Mouse (Mus musculus): Measurements from ENCODE around the gene Podxl2. TPM values are rescaled to one million over a fixed set of nuclear protein-coding genes. Genes with fewer than 3 reads are reported as not detected.

Gene Podxl2
- total RNA-seq, 2 experiments from 2014 or later, result 212 to 229 TPM

DNA sequence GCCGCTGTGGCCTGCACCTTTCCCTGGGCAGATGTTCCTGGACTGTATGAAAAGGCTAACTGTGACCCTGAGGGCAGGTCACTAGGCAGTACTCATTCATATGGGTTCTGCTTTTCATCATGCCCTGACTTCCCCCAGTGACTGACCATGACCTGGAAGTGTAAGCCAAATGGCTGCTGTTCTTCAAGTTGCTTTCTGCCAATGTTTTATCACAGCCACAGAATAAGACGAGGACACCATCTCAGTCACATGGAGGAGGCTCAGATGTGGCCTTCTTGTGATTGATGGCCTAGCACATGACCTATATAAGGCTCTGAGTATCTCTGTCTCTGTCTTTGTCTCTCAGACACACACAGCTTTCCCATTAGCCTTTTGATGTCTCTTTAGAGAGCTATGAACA is 27.3 kb downstream of the Podxl2 start:
- DNase-seq (ENCODE audit: low spot score in 2 of 2), result no peak

DNA sequence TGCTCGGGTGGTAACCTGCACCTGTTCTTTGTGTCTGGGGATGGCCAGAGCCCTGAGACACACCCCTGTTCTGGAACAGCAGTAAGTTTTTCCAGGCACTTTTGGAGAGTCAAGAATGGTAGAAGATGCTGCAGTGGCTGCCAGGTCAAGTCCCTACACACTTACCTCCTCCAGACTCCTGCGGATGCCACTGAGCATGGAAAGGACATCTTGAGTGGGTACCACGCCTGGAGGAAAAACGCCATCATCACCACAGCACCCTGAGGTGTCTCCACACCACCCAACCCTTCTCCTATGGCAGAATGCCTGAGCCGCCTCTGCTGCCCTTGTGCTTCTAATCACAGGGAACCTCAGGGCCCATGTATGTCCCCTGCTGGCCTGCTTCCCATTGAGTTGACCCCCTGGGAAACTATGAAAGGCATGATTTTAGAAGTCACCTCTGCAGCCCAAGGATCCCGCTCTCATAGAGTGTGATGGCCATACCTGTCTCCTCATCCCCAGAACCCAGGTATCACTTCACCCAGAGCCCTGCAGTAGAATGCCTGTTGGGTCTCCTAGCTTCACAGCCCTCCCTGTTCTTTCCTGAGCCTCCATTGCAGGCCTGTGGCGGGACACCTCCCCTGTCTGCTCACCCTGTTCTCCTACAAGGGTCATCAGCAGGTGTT is 29.8 kb downstream of the Podxl2 start:
- no peak for DNase-seq (ENCODE audit: low spot score in 2 of 2)

DNA sequence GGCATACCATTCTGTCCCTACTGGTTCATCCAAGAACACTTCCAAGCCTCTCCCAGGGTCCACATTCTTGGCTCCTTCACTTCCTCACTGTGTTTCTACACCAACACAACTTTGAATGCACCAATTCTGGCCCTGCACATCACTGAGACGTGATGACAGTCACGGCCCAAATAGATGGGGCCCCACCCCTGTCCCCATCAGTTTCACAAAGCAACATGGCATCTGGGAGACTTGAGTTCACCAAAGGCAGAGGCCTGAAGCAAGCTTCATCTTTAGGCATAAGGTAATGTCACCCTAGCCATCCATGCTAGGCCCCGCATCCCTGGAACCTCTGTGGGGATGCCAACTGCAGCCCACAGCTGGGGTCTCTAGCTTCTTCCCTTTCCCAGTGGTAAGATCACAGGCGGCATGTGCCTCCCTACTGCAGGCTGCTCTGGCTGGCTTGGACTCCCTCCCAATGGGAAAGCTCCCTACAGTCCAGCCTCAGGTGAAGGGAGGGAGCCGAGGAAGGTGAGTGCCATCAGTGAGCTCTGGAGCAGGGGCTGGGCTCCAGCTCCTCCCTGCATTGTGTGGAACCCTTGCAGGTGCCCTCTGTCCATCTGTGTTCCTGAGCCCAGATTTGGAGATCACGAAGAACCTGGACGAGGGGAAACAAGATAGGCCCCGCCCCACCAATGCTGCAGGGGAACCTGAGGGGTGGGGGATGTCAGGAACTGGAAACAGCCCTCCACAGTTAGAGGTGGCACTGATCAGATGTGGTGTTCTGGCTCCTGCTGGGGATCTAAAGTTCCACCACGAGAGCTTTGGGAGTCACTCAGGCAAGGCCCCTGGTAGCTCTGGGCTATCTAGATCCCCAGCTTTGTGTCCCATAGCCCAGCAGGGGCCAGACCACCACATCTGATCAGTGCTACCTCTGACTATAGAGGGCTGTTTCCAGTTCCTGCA is 30.8 kb downstream of the Podxl2 start:
- no peak for DNase-seq (ENCODE audit: low spot score in 2 of 2)

DNA sequence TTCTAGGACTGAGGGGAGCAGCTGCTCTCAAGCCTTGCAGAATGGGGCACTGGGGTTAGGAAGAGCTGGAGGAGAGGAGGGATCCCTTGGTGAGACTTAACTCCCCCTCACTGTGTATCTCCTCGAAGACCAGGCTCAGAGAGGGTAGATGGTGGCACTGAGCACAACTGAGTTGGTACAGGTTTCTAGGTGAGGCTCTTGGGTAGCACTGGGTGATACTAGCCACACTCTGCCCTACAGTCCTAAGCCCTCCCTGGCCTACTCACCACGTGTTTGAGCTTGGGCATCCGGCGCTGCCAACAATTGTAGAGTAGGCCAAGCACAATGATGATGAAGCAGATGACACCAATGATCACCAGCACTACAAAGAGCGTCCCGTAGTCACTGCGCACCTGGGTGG is 31.6 kb downstream of the Podxl2 start:
- DNase-seq (ENCODE audit: low spot score in 2 of 2), result no peak

DNA sequence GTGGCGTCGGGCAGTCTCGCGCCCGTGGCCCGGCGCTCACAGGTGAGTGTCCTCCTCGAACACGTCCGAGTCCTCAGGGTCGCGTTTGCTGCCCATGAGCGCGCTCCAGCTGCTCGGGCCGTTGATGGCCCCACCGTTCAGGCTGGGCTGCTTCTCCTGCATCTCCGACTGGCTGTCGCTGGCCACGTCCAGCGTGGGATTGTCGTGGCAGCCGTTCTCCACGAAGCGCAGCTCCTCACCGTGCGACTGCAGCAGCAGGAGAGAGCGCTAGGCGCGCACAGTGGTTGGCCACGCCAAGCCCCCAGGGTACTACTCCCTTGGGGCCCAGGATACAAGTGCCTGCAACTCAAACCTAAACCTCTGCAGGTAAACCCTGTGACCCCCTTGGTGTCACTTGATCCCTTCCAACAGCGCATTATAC is 32.1 kb downstream of the Podxl2 start:
- peak; percentile 54 to 65 for DNase-seq (ENCODE audit: low spot score in 2 of 2)

DNA sequence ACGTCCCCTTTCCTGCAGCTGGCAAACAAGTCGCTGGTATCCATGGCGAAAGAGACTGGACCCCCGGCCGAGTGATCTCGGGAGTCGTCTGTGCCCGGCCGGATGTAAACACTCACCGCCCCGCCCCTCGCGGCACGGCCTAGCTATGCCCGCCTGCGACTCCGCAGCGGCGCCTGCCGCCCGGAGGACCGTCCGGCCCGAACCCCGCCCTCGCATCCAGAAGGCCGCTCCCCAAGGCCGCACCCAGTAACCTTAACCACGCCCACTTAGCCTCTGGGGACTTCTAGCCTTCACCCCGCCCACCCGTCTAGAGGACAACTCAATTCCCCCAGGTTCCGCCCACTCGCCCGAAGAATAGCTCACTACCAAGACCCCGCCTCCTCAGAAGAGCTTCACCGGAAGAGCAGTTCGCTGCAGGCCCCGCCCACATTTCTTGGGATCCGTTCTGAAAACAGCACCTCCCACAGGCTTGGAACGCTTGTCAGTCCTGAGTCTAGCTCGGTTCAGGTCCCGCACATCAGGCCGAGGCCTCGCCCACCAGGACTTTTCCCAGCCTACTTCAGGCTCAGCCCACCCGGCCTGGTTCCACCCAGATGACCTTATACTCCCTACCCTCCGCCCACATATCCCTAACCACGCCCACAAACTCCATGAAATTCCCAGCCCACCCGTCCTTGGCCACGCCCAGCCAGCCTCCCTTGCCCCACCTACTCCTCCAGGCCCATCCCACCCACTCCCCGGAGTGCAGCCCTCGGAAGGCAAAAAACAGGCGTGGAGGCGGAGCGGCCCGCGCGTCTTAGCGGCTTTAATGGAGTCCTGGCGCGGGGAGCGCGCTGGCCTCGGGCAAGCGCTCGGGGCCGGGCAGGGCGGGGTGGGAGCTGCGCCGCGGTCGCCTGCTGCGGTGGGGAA is 32.8 kb downstream of the Podxl2 start, which contains the start of gene Abtb1:
Gene Abtb1 (minus strand): TSS at position 204 of the 909 bp plus-strand sequence.
- DNase-seq (ENCODE audit: low spot score in 2 of 2), result peak; percentile 97 to 99

DNA sequence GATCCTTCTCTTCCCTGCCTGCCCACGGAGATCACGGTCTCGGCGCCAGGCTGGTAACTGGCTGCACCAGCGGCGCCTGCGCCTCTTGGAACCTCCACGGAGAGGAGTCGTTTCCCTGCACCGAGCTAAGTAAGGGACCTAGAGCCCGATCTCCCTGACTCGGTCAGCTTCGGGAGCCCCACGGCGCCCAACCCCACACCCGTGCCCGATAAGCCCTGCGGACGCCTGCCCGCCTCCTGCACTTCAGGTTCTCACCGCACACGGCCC is 33.4 kb downstream of the Podxl2 start:
- no peak for DNase-seq (ENCODE audit: low spot score in 2 of 2)

DNA sequence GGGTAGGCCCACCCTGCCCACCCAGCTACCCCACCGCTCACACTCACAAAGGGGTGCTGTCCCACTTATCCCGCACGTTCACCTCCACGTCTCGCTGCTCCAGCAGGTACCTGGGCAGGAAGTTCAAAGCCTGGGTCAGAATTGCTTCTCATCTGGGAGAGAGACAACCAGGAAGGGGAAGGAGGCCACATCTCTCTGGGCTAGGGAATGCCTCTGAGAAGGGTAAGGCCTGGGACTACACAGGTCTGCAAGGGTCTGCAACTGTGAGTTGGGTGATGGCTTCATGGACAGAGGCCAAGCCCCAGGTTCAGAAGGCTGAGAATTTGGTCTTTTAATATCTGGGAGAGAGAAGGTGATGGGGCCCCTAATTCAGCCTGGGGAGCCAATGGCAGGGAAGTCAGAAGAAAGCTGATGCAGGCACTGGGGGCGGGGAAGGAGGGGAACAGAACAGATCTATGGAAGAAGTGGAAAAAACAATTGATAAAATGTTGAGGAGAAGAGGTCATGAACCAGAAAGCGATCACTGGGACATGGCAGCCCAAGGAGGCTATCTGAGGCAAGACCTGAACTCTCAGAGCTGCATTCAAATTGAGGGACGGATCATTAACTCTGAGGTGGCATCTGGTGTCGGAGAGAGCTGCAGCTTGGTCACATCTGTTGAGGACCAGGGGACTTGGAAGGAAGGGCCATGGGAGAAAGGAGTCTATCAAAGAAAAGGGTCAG is 33.9 kb downstream of the Podxl2 start:
- no peak for DNase-seq (ENCODE audit: low spot score in 2 of 2)

DNA sequence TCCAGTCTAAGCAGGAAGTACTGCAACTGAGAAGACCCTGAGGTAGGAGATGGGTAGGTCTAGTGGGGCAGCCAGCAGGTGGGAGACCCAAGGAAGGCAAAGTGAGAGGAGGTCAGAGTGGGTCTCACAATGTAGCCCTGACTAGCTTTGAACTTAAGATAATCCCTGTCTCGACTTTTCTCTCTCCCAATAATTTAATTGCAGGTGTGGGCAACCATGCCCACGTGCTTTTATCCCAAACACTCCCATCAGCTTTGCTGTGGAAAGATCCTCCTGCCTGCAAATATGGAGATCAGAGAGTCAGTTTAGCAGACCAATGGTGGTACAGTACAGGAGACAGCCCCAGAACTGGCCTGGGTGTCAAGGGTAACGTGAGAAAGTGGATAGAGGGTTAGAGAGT is 34.6 kb downstream of the Podxl2 start:
- no peak for DNase-seq (ENCODE audit: low spot score in 2 of 2)

DNA sequence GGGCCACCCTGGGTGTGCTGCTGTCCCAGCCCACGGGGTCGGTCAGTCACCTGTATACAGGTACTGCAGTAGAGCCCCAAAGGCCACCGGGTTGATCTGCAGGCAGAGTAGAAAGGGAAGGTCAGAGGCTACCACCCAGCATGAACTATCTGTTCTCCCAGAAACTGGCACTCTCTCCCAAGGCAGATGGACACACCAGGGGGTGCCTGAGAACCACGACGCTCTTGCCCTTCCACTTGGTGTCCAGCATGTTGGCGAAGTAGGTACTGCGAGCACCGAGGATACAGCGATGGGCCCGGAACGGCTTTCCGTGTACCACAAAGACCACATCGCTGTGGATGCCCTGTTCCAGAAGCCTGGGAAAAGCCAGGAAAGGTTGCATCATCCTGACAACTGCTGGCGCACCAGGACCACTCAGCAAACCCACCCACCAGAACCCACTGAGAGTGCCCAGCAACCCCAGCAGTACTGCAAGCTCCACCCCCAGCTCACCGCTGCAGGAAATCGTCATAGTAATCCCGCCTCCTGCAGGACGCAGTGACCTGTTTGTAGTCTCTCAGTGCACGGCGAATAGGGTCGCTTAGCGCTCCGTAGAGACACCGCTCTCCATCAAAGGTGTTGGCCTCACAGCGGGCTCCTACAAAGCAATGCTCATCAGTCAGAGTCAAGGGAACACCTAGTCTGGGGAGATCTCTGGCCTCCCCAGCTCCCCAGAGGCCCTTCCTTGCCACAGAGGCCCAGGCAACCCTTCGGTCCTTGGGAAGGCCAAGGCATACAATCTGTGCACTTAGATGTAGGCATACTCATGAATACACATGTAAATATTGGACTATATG is 35.5 kb downstream of the Podxl2 start:
- DNase-seq (ENCODE audit: low spot score in 2 of 2), result no peak

DNA sequence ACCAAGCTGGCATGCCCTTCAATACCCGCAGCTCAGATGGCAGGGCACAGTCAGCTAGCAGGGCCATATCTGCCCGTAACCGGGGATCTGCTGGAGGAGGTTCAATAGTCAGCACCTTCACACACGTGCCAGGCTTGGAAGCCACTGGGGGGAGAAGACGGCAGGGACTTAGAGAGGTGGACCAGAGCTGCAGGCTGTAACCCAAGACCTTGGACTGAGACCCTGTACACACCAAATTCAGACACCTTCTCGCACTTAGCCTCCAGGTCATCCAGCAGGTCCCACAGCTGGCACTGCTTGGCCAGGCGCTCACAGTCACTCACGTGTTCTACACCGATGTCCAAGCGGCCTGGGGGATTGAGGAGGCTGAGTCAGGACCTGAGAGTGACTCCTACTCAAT is 36.2 kb downstream of the Podxl2 start:
- DNase-seq (ENCODE audit: low spot score in 2 of 2), result no peak

DNA sequence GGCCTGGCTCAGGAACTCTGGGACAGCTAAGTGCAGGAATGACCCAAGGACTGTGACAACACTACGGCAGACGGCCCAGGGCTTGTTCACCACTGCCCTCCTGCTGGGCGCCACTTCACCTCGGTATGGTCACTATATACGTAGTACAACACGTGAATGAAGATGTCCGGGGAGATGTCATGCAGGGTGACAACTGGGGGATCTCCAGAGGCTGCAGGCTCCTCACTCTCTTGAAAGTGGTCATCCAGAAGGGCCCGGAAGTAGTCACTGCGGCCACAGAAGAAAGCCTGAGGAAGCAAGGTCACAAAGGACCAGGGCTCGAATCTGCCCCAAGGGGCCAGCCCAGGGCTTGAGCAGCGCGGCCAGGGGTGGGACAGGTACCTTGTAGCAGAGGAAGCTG is 36.8 kb downstream of the Podxl2 start:
- DNase-seq (ENCODE audit: low spot score in 2 of 2), result no peak

DNA sequence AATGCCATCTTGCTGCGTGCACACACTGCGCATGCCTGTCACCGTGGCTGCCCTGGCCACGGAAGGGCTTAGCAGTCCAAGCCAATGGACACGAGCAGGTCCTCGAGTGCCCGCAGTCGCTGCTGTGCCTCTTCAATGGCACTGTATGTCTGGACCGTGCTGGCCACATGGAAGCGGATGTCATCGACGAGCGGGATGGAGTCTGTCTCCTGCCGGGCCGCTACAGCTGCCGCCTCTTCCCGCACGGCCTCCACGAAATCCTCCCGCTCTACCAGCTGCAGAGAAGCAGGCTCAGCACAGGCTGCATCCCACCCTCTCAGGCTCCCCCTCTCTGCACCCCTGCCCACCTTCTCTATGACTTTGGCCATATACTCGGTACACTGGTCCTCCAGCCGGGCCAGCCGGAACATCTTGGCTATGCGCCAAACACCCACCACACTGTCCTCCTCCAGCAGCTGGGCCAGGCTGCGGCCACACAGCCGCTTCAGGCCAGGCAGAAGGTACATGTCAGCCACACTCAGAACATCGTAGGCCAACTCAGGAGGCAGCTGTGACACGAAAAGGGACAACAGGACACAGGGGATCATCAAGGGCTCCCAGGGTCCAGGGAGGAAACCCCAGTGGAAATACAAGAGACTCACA is 38.5 kb downstream of the Podxl2 start:
- DNase-seq (ENCODE audit: low spot score in 2 of 2), result no peak

DNA sequence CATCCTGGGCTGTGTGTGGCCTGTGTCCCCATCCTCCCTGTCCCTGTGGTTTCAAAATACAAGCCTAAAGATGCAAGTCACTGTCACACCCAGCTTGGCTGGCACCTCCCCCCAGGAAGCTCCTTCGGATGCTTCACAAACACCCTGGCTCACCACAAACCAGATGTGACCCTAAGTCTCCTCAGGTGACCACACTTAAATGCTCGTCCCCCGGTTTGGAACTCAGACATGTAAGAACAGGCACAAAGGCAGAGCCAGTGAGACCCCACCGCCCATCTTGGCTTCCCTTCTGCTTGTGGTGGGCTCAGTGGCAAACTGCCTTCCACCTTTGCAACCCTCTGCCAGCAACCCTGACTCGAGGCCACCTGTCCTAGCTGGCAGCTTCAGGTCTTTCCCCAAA is 39.8 kb downstream of the Podxl2 start:
- no peak for DNase-seq (ENCODE audit: low spot score in 2 of 2)

DNA sequence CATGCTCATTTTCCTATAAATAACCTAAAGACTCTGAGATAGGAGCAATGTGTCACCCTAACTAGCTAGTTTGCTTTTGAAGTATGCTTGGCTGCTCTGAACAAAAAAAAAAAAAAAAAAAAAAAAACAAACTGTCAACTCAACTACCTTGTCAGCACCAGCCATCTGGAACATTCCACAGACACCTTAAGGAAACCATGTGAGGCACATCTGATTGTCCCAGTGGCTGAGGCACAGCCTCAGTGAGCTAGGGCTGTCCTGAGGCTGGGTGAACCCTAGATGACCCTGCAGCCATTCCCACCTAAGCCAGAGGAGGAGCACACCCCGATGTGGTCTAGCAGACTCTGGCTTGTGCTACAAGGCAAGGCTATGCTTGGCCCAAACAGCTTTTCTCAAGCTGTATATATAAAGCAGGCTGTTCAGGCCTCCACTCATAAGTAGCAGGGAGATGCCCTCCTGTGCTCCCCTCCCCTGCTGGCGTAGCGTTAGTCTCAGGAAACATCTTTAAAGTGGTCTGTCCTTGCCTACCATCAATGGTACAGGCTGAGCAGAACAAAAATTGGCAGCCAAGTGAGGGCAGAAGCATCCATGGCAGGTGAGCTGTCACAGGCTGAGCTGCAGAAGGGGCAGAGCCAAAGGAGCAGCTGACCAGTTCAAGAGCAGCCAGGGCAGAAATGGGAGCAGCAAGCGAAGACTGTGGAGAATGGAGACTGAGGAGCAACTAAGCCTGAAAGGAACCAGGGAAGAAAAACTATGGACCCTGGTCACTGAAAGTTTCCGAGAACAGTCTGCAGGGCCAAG is 41.3 kb downstream of the Podxl2 start:
- no peak for DNase-seq (ENCODE audit: low spot score in 2 of 2)

DNA sequence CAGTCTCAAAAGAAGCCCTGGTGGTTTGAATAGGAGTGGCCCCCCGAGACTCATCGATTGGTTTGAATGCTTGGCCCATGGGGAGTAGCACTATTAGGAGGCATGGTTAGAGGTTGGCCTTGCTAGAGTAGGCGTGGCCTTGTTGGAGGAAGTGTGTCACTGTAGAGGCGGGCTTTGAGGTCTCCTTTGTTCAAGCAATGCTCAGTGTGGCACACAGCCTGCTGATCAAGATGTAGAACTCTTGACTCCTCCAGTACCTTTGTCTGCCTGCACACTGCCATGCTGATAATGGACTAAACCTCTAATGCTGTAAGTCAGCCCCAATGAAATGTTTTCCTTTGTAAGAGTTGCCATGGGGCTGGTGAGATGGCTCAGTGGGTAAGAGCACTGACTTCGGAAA is 42.2 kb downstream of the Podxl2 start:
- no peak for DNase-seq (ENCODE audit: low spot score in 2 of 2)

DNA sequence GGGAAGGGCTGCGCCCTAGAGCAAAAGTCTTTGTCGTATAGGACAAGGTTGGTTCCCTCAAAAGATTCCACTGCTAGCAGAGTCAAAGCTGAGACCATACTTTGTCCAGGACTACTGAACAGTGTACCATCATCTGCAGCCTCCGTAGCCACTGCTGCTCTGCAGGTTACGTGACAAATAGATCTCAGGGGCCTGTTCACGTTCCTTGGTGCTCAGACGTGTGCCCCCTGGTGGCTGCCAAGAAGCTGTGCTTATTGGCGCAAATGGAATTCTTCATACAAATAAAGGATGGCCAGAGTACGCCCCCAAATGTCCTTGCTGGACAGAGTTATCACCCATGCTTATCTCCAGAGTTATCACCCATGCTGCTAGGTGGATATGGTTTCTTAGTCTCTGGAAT is 43.4 kb downstream of the Podxl2 start:
- peak in 1 of 2 experiments; percentile 60 for DNase-seq (ENCODE audit: low spot score in 2 of 2)

DNA sequence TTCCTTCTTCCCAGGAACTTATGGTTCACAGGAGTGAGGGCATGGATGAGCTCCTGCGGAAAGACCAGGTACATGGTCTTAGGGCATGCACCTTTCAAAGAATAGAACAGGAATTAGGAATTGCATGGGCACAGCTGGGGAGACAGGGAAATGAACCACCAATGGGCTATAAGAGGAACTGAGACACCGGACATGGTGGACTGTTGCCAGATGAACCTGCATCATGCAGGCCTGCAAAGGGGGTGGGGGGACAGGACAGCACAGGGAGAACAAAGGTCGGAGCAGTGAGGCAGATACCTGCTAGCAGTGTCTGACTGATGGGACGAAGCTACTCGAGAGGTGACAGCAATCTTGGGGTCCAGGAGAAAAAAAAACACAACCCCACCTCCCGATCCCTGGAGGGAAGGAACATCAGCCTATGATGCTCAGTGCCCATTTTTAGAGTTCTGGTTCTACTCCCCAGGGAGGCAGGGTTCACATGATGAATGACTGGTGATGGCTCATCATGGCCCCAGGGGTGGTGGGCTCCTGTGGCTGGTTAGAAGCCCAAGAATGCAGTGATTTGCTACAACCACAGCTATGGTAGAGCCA is 44.6 kb downstream of the Podxl2 start:
- no peak for DNase-seq (ENCODE audit: low spot score in 2 of 2)

All from layer of hippocampus, postnatal 14 days (tissue).